Mouse (Mus musculus) left cerebral cortex, adult 11 months (tissue): Measurements from ENCODE around the gene Tpp2.
"Not testable (repeated sequence)": the region's sequence is repeated elsewhere in the genome, so short reads cannot be mapped to it uniquely, and the experiment has no call there.

Source experiments
- DNase-seq: peaks from one replicate; pipeline ENCODE4 v3.0.0; 2022; ENCODE audit warnings: low spot score

Tpp2 gene

GRCm38 (mm10) chr1:44019934-44020333, 86.5 kb downstream of the Tpp2 start, which contains the start of gene Mettl21c:
Gene Mettl21c (minus strand): TSS chr1:44020034.
- no peak for DNase-seq

DNA sequence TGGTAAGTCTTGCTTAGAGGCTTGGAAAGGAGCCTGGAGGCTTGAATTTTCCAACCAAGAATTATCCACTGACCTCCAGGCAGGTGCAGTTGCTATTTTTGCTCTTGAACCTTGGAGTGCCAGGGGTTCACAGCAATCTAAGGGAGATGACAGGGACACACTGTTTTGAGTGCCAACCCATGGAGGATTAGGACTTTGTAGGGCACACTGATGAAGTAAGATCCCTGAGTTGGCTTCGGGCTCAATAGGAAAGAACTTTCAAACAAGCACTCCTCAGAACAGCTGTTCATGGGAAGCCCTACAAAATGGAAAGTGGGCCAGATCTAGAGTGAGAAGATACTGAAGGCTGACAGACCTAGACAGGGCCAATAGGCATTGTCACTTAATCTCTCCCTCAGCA, 89.2 kb downstream of the Tpp2 start:
- no peak for DNase-seq

DNA sequence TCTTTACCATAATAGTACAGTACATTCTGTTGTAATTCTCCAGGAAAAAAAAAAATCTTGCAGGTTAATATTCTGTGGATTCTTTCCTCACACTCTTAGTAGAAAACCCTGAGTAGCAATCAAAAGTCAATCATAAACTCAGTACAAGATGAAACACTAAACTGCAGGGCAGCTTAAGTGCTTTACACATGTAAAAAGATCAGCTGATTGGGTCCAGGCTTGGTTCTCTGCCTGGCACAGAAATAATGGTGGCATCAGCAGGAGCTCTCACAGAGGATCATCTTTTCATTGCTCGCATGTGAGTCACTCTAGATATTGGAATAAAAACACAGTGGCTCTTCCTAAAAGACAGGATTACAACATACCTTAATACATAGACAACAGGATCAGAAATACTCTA, 94.2 kb downstream of the Tpp2 start:
- no peak for DNase-seq

- no peak for DNase-seq
These were observed 98.8 kb downstream of the Tpp2 start for GRCm38 (mm10) chr1:44032213-44032612.

- no peak for DNase-seq
These were observed 99.5 kb downstream of the Tpp2 start for GRCm38 (mm10) chr1:44032948-44033347.

DNA sequence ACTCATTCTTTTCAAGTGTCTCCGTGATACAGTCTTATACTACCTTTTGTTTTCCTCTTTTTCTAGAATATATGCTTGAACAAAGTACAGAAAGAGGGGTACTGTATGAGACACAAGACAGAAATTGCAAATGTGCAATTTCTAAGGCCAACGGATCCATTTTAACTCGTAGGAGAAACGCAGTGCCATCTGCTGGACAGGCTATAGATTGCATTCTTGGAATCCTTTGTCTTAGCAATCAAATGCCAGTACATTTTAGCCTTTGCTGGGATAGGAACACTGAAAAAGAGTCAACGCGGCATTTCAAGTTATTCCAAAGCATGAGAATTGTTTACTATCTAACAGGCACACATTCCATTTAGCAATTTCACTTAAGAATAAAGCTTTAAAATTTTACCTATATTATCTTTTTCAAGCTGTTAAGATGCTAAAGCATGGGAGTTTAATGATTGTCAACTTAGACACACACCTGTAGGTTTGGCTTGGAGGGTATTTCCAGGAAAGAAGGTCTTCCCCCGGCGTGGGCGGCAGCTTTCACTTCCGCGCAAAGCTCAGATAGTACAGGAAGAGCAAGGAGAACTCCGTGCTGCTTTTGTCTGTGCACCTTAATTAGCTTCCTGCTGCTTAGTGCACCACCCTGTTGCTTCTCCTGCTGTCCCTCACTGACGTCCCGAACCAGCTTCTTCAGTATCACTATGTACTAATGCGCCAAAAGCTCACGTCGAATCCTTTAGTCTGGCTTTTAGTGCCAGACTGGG, 108.5 kb downstream of the Tpp2 start:
- DNase-seq: peak; percentile 23

- DNase-seq: no peak
These were observed 109.1 kb downstream of the Tpp2 start for GRCm38 (mm10) chr1:44042555-44042915.

DNA sequence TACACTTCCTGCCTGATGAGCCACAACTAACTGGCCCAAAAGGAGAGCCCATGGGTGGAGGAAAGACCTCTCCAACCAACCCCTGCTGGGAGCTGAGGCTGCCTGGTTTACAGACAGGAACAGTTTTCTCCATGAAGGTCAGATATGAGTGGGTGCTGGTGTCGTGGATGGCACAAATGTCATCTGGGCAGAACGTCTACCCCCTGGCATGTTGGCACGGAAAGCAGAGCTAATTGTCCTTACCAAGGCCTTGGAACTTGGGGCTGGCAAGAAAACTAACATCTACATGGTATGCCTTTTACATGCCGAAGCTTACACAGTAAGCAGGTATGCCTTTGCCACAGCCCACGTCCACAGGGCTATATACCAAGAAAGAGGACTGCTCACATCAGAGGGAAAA, 112.2 kb downstream of the Tpp2 start:
- DNase-seq: not testable (repeated sequence)

GRCm38 (mm10) chr1:44046556-44046955, 113.1 kb downstream of the Tpp2 start:
- DNase-seq: no peak
